Mouse (Mus musculus) spleen, postnatal 10 days (tissue): ENCODE results near the gene Krtap17-1.

Source experiments
- DNase-seq, 2 experiments: peaks; one replicate each; pipeline ENCODE4 v3.0.0; 2021 to 2022; ENCODE audit warnings: low spot score in 2 of 2

The Krtap17-1 gene

DNA sequence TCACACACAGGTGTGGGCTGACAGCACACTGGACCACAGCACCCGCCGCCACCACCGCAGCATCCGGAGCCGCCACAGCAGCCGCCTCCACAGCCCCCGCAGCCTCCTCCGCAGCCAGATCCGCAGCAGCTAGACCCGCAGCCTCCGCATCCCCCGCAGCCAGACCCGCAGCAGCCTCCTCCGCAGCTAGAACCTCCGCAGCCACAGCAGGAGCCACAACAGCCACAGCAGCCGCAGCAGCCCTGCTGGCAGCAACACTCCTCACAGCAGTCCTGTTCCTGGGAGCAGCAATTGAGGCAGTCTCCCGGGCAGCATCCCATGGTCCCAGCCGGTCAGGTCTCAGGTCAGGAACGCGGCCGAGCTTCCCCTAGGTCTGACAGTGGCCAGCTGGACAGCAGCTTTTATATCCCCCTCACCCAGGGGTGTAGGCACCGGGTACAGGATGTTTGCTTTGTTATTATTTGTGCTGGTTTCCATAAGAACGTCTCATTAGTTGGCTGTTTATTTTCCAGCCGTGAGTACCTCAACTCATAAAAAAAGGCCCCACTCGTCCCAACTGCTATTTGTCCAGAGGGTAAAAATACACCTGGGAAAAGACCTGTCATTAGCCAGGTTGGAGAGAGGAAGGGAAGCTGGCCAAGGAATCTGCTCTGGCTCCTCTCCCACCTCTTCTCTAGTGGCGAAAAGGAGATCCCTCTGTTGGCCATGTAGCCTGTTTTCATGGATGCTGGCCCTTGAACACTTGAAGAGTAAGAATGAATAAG is at the start of gene Krtap17-1:
Krtap17-1 (minus strand) TSS at position 375 of the 764 bp plus-strand sequence.
- DNase-seq: no peak

DNA sequence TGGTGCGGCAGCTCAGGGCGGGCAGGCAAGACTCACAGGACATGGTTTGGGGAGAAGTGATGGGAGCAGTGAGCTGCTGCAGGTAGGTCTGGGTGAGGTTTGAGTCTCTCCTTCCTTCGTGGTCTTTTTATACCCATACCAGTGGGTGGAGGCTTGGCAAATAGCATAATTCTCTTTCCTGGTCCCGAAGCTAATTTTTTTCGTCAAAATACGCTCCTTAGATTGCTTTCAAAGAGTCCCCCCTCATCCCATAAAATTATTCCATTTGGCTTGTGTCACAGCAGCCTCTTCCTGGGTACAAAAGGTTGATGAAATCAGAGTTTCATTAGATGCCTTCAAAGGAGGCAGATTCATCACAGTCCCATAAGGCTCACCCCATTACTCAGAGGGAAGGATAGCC is 47.7 kb upstream of the Krtap17-1 start, which contains the start of gene Krt34:
Krt34 (minus strand) TSS at position 101 of the 400 bp plus-strand sequence.
- no peak for DNase-seq

DNA sequence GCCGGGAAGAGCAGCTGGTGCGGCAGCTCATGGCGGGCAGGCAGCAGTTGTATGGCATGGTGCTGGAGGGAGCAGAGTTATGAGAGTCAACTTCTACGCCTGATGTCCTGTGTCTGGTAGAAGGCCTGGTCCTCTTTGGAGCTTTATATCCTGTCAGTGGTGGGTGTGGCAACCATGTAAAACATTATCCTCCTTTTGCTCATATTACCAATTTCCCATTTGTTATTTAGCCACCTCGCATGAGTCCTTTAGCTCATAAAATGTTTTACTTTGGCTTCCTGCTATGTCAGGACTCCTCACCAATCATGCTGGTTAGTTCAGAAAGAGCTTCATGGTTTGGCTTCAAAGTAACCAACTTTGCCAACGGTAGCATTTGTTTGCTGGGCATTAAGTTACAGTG is 36.0 kb upstream of the Krtap17-1 start, which contains the start of gene Krt33b:
Krt33b (minus strand) TSS at position 101 of the 400 bp plus-strand sequence.
- DNase-seq: no peak

DNA sequence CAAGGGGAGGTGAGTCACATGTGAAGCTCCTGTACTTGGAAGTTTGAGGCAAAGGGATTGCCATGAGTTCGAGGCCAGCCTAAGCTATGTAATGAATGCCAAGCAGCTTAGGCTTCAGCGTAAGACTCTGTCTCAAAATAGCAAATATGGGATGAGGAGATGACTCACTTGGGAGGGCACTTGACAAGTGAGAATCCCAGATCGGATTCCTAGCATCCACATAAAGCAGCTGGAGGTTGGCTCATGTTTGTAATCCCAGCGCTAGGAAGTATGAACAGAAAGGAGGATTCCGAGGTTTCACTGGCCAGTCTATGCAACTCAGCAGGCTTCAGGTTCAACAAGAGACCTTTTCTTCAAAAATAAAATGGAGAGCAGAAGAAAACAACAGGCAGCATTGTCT is 27.6 kb upstream of the Krtap17-1 start:
- no peak for DNase-seq

DNA sequence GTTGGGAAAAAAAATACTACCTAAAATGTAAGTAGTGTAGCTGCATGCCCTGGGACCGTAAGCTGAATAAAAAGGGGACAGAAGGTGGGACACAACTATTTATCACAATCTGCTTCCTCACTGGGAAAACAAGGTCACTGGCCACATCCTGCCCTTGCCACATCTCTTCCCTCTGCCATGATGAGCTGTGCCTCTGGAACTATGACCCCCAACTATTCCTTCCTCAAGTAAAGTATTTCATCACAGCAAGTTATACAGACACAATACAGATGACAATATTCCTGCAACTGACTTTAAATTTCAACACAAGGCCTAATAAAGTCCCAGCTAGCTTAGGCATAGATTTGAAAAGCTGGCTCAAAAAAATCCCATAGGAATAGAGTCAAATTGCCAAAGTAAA is 25.7 kb upstream of the Krtap17-1 start:
- no peak for DNase-seq

DNA sequence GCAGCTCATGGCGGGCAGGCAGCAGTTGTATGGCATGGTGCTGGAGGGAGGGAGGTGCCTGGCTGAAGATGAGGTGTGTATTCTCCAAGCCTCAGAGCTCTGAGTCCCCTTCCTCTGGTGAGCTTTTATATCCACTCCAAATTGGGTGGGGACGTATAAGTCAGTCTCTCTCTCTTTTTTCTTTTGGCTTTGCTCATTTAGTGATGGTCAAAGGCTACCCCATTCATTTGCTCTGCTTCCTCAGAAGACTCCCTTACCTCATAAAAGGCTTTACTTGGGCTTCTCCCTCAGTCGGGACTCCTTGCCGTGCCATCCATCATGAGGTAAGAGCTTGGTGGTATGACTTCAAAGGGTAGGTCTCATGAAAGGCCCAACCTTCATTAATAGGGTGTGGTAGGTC is 22.3 kb upstream of the Krtap17-1 start, which contains the start of gene Krt33a:
Krt33a (minus strand) TSS at position 101 of the 400 bp plus-strand sequence.
- DNase-seq: no peak

DNA sequence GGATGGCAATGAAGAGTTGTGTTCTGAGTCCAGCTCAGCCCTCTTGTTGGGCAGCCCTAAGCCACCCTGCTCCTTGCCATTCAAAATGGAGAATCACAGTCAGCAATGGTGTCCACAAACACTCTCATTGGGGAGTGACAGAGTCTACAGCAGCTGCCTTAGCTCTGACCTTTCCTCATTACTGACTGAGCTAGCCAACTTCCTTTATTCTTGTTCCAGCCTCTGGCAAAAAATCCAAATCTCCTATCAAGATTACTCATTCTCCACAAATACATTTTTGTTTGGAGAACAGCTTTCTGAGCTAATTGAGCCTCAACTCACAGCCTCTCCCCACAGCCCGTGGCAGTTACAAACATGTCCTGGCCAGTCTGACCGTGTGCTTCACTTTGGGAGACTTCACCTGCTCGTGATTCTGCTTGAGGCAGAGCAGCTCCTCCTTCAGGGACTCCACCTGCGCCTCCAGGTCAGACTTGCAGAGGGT is 19.9 kb upstream of the Krtap17-1 start:
- DNase-seq: no peak

DNA sequence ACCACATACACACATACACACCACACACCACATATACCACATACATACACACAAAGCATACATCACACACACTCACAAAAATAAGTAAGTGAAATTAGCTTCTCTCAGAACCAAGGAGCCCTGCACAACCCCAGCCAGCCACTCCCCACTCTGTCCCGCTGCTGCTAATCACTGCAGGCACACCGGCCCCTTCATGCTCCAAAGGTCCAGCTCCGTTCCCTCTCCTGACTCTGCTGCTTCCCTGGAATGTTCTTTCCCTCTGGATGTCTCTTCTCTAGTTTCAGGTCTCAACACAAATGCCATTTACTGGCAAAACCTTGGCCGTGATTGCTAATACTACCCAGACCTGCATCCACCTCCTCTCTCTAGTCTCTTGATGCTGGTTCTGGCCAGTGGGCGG is 16.9 kb upstream of the Krtap17-1 start:
- no peak for DNase-seq

DNA sequence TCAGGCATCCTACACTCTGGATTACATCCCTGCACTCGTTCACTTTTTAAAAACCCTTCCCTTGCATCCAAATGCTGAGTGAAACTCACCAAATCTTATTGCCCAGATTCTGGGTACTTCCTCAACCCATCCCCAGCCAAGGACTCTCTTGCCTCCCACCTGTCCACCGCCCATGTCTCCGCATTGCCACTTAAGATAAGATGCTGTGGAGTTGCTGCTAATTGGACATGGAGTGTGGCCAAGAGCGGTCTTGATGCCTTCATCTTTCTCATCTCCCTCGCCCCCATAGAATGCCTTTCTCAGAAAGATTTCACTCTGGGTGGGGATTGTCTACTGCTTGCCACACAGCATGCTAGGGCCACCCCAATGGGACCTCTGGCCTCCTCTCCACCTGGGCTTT is 14.5 kb upstream of the Krtap17-1 start:
- no peak for DNase-seq

DNA sequence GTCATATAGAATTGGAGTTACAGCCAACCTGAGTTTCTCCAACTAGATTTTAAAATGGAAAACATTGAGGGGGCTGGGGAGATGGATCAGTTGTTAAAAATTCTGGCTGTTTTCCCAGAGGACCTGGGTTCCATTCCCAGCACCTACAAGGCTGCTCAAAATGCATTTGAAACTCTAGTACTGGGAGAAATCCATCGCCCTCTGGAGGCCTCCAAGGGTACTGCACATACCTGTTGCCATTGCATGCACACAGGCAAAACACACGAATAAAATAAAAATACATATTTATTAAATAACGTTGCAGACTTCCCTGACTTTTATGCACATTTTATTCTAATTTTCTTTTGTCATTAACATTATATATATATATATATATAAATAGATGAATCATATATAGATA is 12.8 kb upstream of the Krtap17-1 start:
- no peak for DNase-seq

DNA sequence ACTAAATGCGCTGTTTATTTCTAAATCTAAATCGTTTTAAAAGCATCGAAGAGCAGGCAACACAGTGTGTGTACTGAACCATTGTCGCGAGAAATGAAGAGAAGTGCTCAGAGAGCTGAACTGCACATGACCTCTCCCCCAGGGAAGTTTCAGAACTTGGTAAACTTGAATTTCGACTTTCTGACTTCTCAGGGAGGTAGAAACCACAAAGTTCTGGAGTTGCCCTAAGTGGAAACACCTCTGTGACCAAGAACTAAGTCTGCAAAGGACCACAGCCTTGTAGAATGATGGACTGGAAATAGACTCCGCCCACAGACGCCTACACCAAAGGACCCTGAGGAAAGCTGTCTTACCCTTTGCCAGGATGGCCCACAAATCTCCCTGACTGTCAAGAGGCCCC is 12.1 kb upstream of the Krtap17-1 start:
- no peak for DNase-seq

DNA sequence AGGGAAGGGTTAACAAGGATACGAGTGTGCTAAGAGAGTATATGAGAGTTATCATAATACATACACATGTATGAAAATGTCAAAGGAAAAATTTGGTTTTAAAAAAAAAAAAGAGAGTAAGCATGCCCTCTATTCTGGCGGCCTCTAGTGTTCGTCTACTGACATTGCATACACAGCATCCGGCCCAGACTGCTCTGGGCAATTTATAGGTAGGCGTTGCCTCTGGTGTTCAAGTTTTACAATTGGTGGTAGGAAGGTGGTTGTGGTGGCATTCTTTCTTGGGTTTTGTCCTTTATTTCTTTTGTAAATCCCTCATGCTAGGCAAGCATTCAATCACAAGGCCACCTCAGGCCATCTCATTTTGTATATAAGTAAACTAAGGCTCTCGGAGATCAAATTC is 11.1 kb upstream of the Krtap17-1 start:
- peak in 1 of 2 experiments; percentile 29 for DNase-seq

DNA sequence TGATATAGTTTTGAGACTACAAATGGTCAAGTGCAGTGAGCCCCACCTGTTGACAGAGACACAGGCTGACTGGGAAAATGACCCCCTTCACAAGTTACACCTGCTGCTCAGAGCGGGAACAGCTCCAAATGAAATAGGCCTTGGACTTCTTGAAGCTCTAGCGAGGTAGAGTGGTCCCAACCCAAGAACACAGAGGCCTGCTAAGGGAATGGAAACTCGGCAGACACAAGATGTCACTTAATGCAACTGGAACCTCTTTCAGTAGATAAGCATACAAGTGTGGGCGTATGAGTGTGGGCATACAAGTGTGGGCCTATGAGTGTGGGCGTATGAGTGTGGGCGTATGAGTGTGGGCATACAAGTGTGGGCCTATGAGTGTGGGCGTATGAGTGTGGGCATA is 5.3 kb upstream of the Krtap17-1 start:
- no peak for DNase-seq

DNA sequence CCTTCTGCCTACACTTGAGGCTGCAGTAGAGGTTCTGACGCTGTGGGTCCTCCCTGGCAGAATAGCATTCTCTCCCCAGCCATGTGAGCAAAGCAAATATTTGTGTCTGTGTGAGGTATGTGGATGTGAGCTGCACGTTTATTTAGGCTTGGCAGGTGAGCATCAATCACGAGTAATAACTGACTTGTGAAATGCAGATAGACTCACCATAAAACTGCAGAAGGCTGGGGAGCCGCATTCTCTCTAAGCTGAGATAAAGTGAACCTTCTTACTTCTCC is 529 bp upstream of the Krtap17-1 start:
- no peak for DNase-seq

DNA sequence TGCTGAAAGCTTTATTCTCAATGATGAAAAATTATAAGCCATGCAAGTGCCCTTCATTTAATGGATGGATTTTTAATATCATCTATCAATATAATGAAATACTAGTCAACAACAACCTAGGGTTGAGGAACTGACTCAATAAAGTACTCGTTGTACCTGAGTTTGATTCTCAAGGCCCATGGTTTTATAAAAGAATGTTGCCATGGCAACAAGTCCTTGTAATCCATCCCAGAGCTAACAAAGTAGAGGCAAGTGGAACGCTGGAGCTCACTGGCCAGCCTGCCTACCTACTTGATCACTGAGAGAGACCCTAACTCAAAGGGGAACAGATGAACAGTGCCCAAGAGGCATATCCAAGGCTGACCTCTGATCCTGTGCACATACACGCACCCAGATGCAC is 3.2 kb downstream of the Krtap17-1 start:
- DNase-seq: no peak

DNA sequence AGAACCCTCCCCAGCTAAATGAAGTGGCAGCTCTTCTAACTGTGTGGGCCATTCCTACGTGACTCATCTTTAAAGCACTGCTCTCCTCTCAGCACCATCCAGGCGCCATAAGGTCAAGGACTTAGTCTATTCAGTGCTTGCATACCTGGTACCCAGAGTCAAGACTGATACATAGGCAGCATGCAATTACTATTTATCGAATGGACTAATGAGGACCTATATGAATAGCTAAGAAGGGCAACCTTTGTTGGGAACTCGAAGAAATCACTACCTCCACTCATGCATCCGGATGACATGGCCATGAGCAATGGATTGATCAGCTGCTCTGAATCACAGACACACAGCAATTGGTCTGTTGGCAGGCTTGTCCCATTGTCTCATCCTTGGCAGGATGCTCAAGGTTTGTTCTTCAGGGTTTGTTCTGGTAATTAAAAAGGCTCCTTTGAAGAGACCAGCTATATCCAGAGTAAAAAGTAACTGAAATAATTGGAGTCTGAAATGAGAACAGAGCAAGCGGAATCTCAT is 3.9 kb downstream of the Krtap17-1 start:
- DNase-seq: no peak

DNA sequence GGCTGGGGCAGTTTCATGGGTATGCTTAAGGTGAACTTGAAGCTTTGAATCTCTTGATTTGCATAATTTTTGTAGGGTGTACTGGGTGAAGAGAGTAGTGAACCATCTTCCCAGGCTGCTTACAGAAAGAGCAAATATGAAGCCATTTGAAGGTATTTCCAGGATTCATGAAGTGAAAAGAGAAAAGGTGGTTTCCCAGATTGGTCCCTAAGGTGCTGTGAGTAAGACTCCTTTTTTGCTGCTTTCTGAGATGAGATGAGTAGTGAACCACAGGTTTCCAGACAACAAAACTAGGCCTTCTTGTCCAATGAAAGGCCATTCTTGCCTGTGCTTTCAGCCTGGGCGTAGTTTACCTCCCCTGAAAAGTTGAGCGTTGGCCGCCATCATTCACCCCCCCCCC is 5.3 kb downstream of the Krtap17-1 start:
- no peak for DNase-seq

DNA sequence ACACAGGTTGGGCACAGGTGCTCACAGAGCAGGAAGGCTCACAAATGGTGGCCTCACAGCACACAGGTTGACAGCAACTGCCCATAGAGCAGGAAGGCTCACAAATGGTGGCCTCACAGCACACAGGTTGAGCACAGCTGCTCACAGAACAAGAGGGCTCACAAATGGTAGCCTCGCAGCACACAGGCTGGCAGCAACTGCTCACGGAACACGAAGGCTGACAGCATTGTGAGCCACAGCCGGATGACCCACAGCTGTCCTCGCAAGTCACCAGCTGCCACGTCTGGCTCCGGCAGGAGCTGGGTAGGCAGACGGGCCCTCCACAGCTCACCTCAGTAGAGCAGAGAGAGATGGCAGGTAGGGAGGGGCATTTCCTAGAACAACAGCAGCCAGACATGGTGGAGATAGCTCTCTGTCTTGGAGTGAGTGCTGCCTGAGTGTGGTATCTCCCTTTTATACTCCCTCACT is 7.6 kb downstream of the Krtap17-1 start, which contains the start of gene Krtap16-1:
Krtap16-1 (minus strand) TSS at position 418 of the 468 bp plus-strand sequence.
- no peak for DNase-seq

DNA sequence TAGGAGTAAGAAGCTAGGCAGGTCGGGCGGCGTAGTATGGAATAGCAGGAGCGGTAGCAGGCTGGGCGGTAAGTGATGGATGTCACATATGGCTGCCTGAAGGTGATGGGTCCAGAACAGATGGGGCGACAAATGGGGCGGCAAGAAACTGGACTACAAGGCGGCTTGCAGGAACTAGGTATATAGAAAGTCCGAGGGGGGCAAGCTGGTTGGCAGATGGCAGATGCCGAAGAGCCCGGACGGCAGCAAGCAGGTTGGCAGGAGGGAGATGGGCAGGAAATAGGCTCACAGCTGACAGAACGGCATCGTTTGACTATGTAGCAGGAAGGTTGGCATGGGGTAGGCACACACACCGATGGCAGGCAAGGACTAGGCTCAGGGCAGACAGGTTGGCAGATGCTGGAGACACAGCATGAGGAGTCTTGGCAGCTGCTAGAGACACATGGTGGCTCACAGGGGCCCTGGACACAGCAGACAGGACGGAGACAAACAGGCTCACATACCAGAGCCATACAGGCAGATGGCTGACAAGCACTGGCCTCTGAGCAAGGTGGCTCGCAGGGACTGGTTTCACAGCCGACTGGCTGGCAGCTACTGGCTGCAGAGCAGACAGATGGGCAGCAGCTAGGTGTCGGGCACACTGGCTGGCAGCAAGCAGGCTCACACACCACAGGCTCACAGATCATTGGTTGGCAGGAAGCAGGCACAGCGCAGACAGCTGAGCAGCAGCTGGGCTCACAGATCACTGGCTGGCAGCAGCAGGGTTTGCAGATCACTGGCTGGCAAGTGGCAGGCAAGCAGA is 8.3 kb downstream of the Krtap17-1 start:
- DNase-seq: no peak

DNA sequence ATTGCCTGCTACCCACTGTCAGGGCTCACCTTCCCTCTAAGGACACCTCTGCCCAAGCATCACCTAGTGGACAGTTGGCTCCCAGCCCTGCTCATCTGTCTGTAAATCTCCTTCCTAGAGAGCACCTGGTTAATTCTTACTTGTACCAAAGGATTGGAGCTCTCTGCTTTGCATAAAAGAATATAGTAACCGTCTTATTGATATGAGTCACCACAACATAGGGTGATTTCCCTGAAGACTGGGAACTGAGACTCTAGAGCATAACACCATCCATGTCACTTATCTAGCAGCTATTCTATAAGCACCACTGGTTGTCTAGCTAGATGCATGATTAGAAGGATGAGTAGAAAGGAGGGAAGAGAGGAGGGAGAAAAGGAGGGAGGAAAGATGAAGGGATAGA is 10.4 kb downstream of the Krtap17-1 start:
- no peak for DNase-seq

DNA sequence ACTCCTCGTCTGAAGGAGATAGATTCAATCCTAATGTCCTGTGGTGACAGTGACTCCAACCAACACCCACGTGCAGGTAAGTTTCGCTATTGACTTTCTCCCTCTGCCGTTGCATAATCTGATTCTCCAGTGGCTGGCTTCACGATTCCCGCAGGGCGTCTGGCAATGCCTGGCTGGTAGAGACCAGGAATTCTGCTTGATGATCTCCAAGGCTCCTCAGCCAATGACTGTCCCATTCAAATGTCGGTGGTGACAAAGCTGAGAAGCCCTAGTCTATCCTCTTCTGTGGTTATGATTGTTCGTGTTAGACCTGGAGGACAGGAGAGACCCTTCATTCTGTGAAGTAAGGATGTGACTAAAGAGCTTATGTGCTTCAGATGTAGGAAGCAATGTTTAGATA is 11.1 kb downstream of the Krtap17-1 start:
- DNase-seq: no peak

DNA sequence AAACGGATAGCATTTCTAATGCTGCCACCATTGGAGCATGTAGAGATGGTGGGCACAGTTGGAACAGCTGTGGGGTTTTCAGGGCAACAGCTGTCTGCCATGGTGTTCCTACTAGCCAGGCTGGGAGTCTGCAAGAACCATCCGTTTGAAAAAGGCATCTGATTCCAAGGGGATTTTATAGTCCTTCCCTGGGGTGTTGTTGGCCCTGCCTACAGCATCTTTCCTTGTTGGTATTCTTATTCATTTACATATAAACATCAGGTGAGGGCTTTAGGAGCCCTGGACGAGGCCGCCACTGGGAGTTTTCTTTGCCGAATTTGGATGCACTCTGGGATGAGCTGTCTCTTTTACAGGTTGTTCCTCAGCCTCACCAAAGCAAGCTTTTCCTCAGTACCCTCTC is 14.8 kb downstream of the Krtap17-1 start, which contains the start of gene Krtap29-1:
Krtap29-1 (minus strand) TSS at position 101 of the 400 bp plus-strand sequence.
- DNase-seq: no peak
